Mouse (Mus musculus) G1E (cell line): ENCODE measurements around the gene Zbtb18.

Source experiments
- CTCF ChIP-seq: IDR thresholded peaks from 2 replicates; pipeline ENCODE4 v1.5.1; 2012; ENCODE audit warnings: low read depth, low read length, inconsistent platforms, mixed read lengths
- GATA1 ChIP-seq: IDR thresholded peaks from 2 replicates; pipeline ENCODE4 v1.6.1; 2012; ENCODE audit warnings: borderline replicate concordance, low read length, inconsistent platforms, mixed read lengths
- GATA2 ChIP-seq: IDR thresholded peaks from 2 replicates; pipeline ENCODE4 v1.6.1; 2012; ENCODE audit warnings: low read depth, low read length, inconsistent platforms, borderline replicate concordance
- POLR2AphosphoS5 ChIP-seq: IDR thresholded peaks from 2 replicates; pipeline ENCODE4 v1.6.1; 2012; ENCODE audit warnings: low read depth, low read length, inconsistent platforms; ENCODE audit not compliant: insufficient replicate concordance
- TAL1 ChIP-seq: conservative IDR thresholded peaks from 2 replicates; pipeline ENCODE4 v1.6.1; 2012; ENCODE audit warnings: low read depth, low read length, inconsistent platforms, mixed read lengths

- TF ChIP-seq CTCF (no peak), TAL1 (no peak), GATA1 (no peak), GATA2 (no peak), POLR2AphosphoS5 (no peak)
Observed at GRCm38 (mm10) chr1:177494913-177495542, 52.9 kb downstream of the Zbtb18 start.
